24 mouse cellular contexts compared by ENCODE assay signal in genomic region chr13:13477046-13477445, GRCm38 (mm10).
"Had no signal": no experiment of that assay in that cellular context is flagged by ENCODE, and none has a peak within 500 bp of the region (broad histone marks: within the 10 kb centered on the region; RNA-seq: fewer than 3 reads in every experiment).

No protein-coding gene starts in this region.

- H3K27me3 ChIP-seq: heart, embryonic 12.5 days; hindbrain, embryonic 13.5 days; hindbrain, embryonic 15.5 days; kidney, embryonic 15.5 days; limb, embryonic 13.5 days; limb, embryonic 15.5 days; liver, embryonic 12.5 days had no signal

- H3K9me3 ChIP-seq: heart, embryonic 10.5 days; heart, embryonic 12.5 days; hindbrain, embryonic 13.5 days; hindbrain, embryonic 15.5 days; kidney, embryonic 15.5 days; limb, embryonic 13.5 days; limb, embryonic 15.5 days; liver, embryonic 12.5 days had no signal

- H3K9ac ChIP-seq: heart, embryonic 12.5 days; hindbrain, embryonic 13.5 days; hindbrain, embryonic 15.5 days; kidney, embryonic 15.5 days; limb, embryonic 13.5 days; limb, embryonic 15.5 days; liver, embryonic 12.5 days; liver, embryonic 14.5 days had no signal

- DNase-seq: gastrocnemius, postnatal 14 days; gastrocnemius, postnatal 36 days; heart, adult 18-20 months; heart, postnatal 10 days; kidney, adult 11 months; kidney, adult 2 months; kidney, adult 9 months; kidney, postnatal 14 days; kidney, postnatal 36 days; left cerebral cortex, postnatal 4 days had no signal

- H3K27ac ChIP-seq: heart, embryonic 10.5 days; hindbrain, embryonic 13.5 days; hindbrain, embryonic 15.5 days; hindbrain, postnatal 0 days; kidney, embryonic 15.5 days; kidney, postnatal 0 days; layer of hippocampus, adult 2 months; left cerebral cortex, adult 2 months; limb, embryonic 13.5 days; limb, embryonic 15.5 days; liver, embryonic 12.5 days; liver, embryonic 14.5 days had no signal

- H3K4me2 ChIP-seq: heart, embryonic 12.5 days; hindbrain, embryonic 13.5 days; hindbrain, embryonic 15.5 days; kidney, embryonic 15.5 days; limb, embryonic 13.5 days; limb, embryonic 15.5 days; liver, embryonic 12.5 days had no signal

- H3K4me3 ChIP-seq: heart, embryonic 10.5 days; heart, embryonic 12.5 days; hindbrain, embryonic 13.5 days; hindbrain, embryonic 15.5 days; kidney, embryonic 15.5 days; layer of hippocampus, adult 2 months; left cerebral cortex, adult 2 months; limb, embryonic 13.5 days; limb, embryonic 15.5 days; liver, embryonic 12.5 days had no signal

- ATAC-seq: hindbrain, postnatal 0 days; intestine, embryonic 16.5 days; liver, embryonic 12.5 days had no signal

- H3K36me3 ChIP-seq: hindbrain, embryonic 13.5 days; hindbrain, embryonic 15.5 days had no signal

- H3K4me1 ChIP-seq: hindbrain, embryonic 13.5 days; limb, embryonic 15.5 days; liver, embryonic 12.5 days had no signal
